Mouse (Mus musculus) cerebellum, adult 2 months (tissue): Measurements from ENCODE around the gene D230025D16Rik.

Experiments used
- CTCF ChIP-seq: fragments of 200-500 bp; IDR thresholded peaks from 2 replicates; pipeline ENCODE4 v1.5.1; 2011; ENCODE audit warnings: low read depth, mild to moderate bottlenecking, control low read depth, low read length, moderate library complexity, borderline replicate concordance; ENCODE audit not compliant: insufficient read depth
- POLR2A ChIP-seq: fragments of 200-500 bp; IDR thresholded peaks from 2 replicates; pipeline ENCODE4 v1.6.1; 2011; ENCODE audit warnings: low read length, control low read depth, borderline replicate concordance; ENCODE audit not compliant: insufficient read depth

GRCm38 (mm10) chr8:105276292-105277120, 51.6 kb downstream of the D230025D16Rik start:
- no peak for TF ChIP-seq POLR2A
- TF ChIP-seq CTCF: no peak
